Mouse (Mus musculus) lung, postnatal 0 days (tissue): ENCODE data around the gene Rsl24d1.

ENCODE experiments used
- CTCF ChIP-seq: IDR thresholded peaks from 2 replicates; pipeline ENCODE4 v1.5.1; 2016; ENCODE audit warnings: antibody characterized with exemption, mild to moderate bottlenecking
- EP300 ChIP-seq: IDR thresholded peaks from 2 replicates; pipeline ENCODE4 v1.6.1; 2016; ENCODE audit warnings: antibody characterized with exemption, mild to moderate bottlenecking, control low read depth

DNA sequence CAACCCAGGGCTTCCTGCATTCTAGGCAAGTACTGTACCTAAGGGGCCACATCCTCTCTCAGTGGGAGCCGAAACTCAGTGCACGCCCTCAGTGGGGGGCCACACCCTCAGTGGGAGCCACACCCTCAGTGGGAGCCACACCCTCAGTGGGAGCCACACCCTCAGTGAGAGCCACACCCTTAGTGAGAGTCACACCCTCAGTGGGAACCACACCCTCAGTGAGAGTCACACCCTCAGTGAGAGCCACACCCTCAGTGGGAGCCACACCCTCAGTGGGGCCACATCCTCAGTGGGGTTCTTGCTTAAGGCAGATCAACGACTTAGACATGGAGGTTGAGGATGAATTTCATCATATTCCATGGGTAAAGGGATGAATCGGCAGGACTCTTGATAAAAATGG is 44.7 kb downstream of the Rsl24d1 start:
- TF ChIP-seq EP300 (no peak), CTCF (no peak)
